ENCODE assay signal across 7 mouse cellular contexts in the genomic region with DNA sequence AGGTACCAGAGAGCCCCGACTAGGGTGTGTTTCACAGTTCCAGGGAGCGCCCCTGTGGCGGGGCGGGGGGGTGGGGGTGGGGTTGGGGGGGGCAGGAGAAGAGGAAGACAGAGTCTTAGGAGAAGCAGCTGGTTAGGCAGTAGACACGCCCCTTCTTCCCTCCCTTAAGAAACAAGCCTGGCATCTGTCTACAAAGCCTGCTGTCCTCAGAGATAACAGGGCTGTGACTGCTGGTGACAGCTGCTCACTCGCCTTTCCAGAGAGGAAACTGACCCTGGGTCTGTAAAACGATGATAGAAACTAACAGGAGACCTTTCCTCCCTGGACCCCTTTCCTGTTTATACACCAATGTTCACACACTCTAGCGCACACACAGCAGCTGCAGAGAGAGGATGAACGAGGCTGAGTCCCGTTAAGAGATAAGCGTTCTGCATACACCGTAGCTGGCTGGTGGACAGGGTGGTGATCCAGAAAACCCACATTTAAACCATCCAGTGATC.
DNase-seq lines count a peak whose midpoint lies in the region; ATAC-seq and TF ChIP-seq lines count a peak whose summit lies in the region.

No protein-coding gene starts in this region.

- TF ChIP-seq POLR2A in brain, embryonic 14.5 days (IDR thresholded peaks at IDR 0.05; ENCODE audit: borderline replicate concordance, extremely low read depth, insufficient read depth, insufficient read length, poor library complexity, severe bottlenecking) = no peak

- peak overlapping the region; percentile 4 for H3K4me2 ChIP-seq in liver, embryonic 14.5 days (ENCODE audit: low read depth)

- H3K27ac ChIP-seq in liver, embryonic 14.5 days = no peak overlapping the region

- TF ChIP-seq CTCF in brain, embryonic 14.5 days (IDR thresholded peaks at IDR 0.05; ENCODE audit: borderline replicate concordance, extremely low read depth, insufficient read depth, insufficient read length) = no peak
- TF ChIP-seq CTCF in liver, embryonic 14.5 days (IDR thresholded peaks at IDR 0.05; ENCODE audit: low read depth) = no peak

- H3K9ac ChIP-seq in liver, embryonic 14.5 days (replicated peaks) = no peak overlapping the region

- no peaks in the 10 kb centered on the region for H3K27me3 ChIP-seq in liver, embryonic 14.5 days (ENCODE audit: control insufficient read depth, insufficient read depth, low read length)

- peak; percentile 84 for ATAC-seq in liver, embryonic 14.5 days (ENCODE audit: insufficient read depth)

- peak overlapping the region in 1 of 2 experiments; percentile 2; a peak in 1 of 4 replicates for H3K4me3 ChIP-seq in liver, embryonic 14.5 days (ENCODE audit: insufficient read depth in 1 of 2, low read depth in 2 of 2, low read length in 2 of 2)

- peak; percentile 53 for TF ChIP-seq EP300 in liver, embryonic 14.5 days (IDR thresholded peaks at IDR 0.05; ENCODE audit: low read depth)

- H3K36me3 ChIP-seq in liver, embryonic 14.5 days (replicated peaks; ENCODE audit: control insufficient read depth, insufficient read depth, low read depth) = no peaks in the 10 kb centered on the region

- peaks cover 2 to 34% of the 10 kb centered on the region in 2 experiments; a peak in 3 of 4 replicates for H3K4me1 ChIP-seq in liver, embryonic 14.5 days (replicated peaks; ENCODE audit: control insufficient read depth in 2 of 2, insufficient read depth in 2 of 2, low read length in 1 of 2)

- WGBS in liver, embryonic 14.5 days (ENCODE audit: insufficient replicate concordance) = 2% methylated on average over 12 of the region's 12 CpGs

- H3K9me3 ChIP-seq in liver, embryonic 14.5 days (ENCODE audit: control insufficient read depth, low read length) = no peaks in the 10 kb centered on the region

- DNase-seq in brain, embryonic 14.5 days (ENCODE audit: low read depth) = peak; percentile 72
- peak; percentile 49 for DNase-seq in embryo, embryonic 9.5 days (ENCODE audit: extremely low spot score)
- peak; percentile 49 for DNase-seq in heart, postnatal 4 days
- peak; percentile 50 to 52 (median 51) for DNase-seq in liver, embryonic 14.5 days (ENCODE audit: low read depth in 3 of 3, low spot score in 3 of 3)
- DNase-seq in retina, postnatal 1 day = peak; percentile 83
- no peak for DNase-seq in cerebellum, adult 9-11 months
- no peak for DNase-seq in layer of hippocampus, adult 8-10 months (ENCODE audit: low spot score in 2 of 2)

Comparison
In these comparisons a context has a peak if more than half of its experiments do, and no peak if none do; other contexts are left out.
1. DNase-seq: peak in brain, embryonic 14.5 days (single experiment), embryo, embryonic 9.5 days (single experiment), heart, postnatal 4 days (single experiment), liver, embryonic 14.5 days (3 of 3) and retina, postnatal 1 day (single experiment); none in cerebellum, adult 9-11 months (single experiment) and layer of hippocampus, adult 8-10 months (0 of 2).